Mouse (Mus musculus) cerebellum, postnatal 10 days (tissue): ENCODE results near the gene Cacybp.

Experiments used
- DNase-seq, 2 experiments: peaks; one replicate each; pipeline ENCODE4 v3.0.0; 2021; ENCODE audit warnings: mixed read lengths in 2 of 2

Cacybp gene

DNA sequence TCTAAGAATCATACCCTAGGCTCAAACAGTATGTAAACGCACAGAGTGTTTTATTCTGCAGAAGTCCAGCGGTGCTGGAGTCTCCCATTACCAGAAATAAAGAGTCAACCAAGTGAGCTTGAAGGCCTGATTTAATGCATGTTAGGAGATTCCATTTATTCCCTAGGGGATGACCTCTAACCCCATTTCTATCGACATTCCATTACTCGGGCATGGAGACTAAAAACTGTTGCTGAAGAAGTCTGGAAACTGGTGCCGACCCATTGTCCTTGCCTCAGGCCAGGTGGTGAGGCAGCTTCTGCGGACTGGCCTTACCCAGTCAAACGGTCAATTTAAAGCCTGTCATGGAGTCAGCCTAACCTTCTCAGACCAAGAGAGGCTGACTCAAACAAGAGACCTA is 1.5 kb upstream of the Cacybp start:
- no peak for DNase-seq

DNA sequence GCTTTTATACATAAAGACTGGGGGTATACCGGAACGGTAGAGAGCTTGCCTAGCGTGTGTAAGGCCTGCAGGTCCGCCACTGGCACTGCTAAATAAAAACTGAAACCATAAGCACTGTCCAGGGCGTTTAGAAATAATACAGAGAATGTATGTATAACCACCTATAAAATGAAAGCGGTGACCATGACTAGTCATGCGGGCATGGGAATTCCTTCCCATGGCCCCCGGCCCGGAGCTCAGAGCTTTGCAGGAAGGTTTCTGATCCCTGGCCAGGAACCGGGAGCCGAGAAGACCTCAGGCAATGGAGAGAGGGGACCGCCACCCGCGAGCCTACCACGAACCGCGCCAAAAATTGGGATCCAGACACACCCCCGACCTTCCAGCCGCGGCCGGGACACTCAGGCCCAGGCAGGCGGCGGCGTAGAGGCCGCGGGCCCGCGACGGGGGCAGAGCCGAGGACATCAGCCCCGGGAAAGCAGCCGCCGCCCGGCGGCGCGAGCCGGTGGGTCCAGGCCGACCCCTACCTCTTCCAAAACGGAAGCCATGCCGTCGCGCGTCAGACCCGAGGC is 468 bp downstream of the Cacybp start:
- peak; percentile 84 to 86 for DNase-seq

- no peak for DNase-seq
Measured at GRCm38 (mm10) chr1:160211597-160212122, 1.0 kb downstream of the Cacybp start.

GRCm38 (mm10) chr1:160210566-160210965 is 2.1 kb downstream of the Cacybp start:
- peak in 1 of 2 experiments; percentile 22 for DNase-seq

DNA sequence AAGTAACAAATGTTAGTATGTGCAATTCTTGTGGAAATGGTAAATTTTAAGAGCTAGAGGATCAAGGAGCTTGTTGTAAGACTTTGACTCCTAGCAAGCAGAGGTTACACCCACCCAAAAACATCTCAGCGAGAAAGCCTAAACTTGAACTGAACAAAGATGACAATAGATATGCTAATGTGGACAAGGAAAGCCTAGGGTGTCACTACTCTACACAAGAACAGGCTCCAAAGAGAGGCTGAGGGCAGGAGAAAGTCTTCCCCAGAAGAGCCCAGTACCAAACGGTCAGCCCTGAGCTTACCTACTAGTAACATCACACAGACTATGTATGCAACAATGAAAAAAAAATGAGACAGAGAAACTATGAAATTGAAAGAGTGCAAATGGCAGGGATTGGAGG is 2.8 kb downstream of the Cacybp start:
- no peak for DNase-seq

DNA sequence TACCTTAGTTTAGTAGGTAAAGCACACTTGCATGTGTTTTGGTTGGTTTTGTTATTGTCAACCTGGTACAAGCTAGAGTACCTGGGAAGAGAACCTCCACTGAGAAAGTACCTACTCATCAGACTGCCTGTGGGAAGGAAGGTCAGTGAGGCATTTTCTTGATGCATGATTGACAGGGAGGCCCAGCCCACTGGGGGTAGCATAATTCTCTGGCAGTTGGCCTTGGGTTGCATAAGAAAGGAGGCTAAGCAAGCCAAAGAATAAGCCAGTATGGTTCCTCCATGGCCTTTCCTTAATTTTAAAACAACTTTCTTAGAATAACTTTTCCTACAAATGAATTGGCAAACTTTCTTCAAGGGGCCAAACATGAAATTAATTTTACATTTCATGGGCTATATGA is 7.2 kb downstream of the Cacybp start:
- DNase-seq: no peak

DNA sequence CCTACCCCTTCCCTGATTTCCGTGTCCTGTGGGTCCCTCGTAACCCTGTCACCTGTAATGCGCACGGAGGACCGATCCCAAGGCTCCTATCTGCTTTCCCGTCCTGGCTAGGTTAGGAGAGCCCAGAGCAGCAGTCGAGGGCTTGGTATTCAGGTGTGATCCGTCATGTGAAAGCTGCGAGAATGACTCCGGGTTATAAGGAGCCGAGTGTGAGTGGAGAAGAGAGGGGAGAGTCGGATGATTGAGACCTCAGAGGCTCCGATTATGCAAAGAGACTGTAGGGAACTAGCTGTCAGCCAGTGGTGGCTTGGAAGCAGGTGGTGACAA is 17.4 kb downstream of the Cacybp start:
- no peak for DNase-seq

DNA sequence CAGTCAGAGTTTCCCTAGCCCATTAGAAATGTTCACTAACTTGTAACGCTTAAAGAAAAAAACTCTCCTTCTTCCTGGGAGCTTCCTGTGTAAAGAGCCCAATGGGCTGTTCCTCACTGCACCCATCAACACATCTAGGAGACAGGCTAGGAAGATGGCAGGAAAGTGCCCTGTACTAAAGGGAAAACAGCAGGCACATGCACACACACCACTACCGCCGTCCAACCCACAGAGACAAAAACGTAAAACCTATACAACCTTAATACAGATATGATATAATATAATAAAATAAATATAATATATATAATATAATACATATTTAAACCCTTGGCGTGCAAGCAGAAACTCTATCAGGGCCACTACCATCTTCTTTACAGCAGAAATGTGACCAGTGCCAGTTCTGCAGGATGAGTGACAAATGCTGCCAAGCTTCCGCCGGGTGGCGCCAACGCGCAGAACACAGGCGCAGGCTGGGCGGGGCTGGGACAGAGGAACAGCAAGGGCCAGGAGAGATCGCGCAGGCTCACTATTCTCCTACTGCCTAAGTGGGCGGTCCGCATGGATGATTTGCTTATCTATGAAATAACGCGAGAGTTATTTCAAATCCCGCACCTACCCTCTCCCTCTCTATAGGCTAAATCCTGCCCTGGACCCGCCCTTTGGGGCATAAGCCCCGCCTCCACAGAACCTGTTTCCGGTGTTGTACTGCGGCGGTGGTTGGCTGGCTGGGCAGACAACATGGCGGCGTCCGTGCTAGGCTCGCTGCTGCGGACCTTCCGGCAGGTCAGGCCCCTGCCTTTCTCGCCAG is 17.9 kb downstream of the Cacybp start, which contains the start of gene Mrps14:
Mrps14 (plus strand) TSS at position 687 of the 808 bp plus-strand sequence.
- DNase-seq: peak; percentile 98 to 99

- DNase-seq: peak; percentile 62
Measured at GRCm38 (mm10) chr1:160184506-160184905, 28.2 kb downstream of the Cacybp start.

GRCm38 (mm10) chr1:160181216-160181615 is 31.5 kb downstream of the Cacybp start:
- no peak for DNase-seq

GRCm38 (mm10) chr1:160176903-160177302 is 35.8 kb downstream of the Cacybp start:
- no peak for DNase-seq

DNA sequence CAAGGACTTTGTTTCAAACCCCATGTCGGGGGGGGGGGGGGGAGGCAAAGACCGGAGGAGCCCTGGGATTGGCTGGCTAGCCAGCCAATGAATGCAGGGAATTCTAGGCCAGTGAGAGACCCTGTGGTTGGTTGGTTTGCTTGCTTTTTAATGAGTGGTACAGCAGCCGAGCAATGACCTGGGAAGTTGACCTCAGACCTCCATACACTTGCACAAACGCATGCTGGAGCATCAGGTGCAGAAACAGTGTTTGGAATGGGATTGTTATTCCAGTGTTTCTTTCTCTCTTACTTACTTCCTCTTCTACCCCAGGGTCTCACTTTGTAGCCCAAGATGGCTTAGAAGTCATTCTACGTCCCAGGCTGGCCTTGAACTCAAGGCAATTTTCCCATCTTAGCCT is 46.1 kb downstream of the Cacybp start:
- DNase-seq: no peak

DNA sequence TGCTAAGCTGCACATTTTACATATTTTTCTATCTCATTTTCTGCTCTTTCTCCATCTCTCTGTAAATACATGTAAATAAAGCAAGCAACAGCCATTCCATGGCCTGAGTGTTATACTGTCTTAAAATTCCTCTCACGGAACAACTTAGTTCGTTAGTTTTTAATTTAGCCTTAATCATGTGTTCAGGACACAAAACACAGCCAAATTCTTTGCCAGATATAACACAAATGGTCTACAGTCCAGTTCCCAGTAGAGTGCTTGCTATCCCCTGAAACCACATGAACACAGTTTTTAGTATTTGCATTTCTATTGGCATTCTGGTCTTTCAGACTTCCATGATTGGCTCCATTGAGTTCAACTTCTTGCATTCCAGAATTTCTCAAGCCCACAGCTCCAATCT is 54.5 kb downstream of the Cacybp start:
- DNase-seq: no peak

DNA sequence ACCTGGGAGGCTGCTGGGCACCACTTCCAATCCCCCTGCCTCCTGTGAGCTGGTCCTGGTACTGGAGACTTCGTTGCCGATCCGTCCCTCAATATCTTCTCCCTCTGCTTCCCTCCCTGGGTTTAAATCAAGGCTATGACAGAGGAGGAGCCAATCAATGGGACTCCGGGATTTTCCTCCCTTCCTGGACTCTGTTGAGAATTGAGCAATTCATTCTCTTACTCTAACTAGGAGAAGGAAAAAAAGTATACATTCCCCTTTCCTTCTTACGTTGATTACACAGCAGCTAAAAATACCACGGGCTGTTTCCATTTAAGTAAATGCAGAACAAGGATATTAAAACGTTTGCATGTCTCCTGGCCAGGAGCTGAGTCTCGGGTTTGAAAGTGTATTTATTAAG is 59.2 kb downstream of the Cacybp start, which contains the start of gene Tnn:
Tnn (minus strand) TSS at position 101 of the 400 bp plus-strand sequence.
- no peak for DNase-seq
